Mouse (Mus musculus) lung, embryonic 14.5 days (tissue): ENCODE results near the gene Cadps2. TPM values are rescaled to one million over a fixed set of nuclear protein-coding genes. Genes with fewer than 3 reads are reported as not detected.

Experiments
- ATAC-seq: fragments of 200-750 bp; cut with Nextera tagmentation; 2 replicates; pipeline ENCODE4 v1.8.0; 2017; ENCODE audit warnings: mild to moderate bottlenecking, moderate TSS enrichment, moderate library complexity; ENCODE audit not compliant: insufficient read depth
- DNase-seq: peaks from one replicate; pipeline ENCODE4 v3.0.0-alpha.2; 2015
- H3K27ac ChIP-seq: fragments of 300-500 bp; sonication (generic); 2 replicates; pipeline ENCODE4 v1.5.1; 2014; ENCODE audit warnings: low read depth, mild to moderate bottlenecking, moderate library complexity
- H3K27me3 ChIP-seq: fragments of 300-500 bp; sonication (generic); 2 replicates; pipeline ENCODE4 v1.6.1; 2014; ENCODE audit warnings: low read length, control low read depth; ENCODE audit not compliant: insufficient read depth
- H3K36me3 ChIP-seq: fragments of 300-500 bp; sonication (generic); 2 replicates; pipeline ENCODE4 v1.6.1; 2014; ENCODE audit warnings: control low read depth; ENCODE audit not compliant: insufficient read depth
- H3K4me1 ChIP-seq: fragments of 300-500 bp; sonication (generic); 2 replicates; pipeline ENCODE4 v1.6.1; 2014; ENCODE audit warnings: antibody characterized with exemption, control low read depth; ENCODE audit not compliant: insufficient read depth
- H3K4me2 ChIP-seq: fragments of 300-500 bp; sonication (generic); 2 replicates; pipeline ENCODE4 v1.6.1; 2014; ENCODE audit warnings: mild to moderate bottlenecking
- H3K4me3 ChIP-seq: fragments of 300-500 bp; sonication (generic); 2 replicates; pipeline ENCODE4 v1.5.1; 2014; ENCODE audit warnings: low read depth, low read length
- H3K9ac ChIP-seq: fragments of 300-500 bp; sonication (generic); 2 replicates; pipeline ENCODE4 v1.6.1; 2014
- H3K9me3 ChIP-seq: fragments of 300-500 bp; sonication (generic); 2 replicates; pipeline ENCODE4 v1.6.1; 2016; ENCODE audit warnings: low read depth, low read length, control low read depth
- CTCF ChIP-seq: IDR thresholded peaks from 2 replicates; pipeline ENCODE4 v1.5.1; 2016; ENCODE audit warnings: antibody characterized with exemption, low read depth
- WGBS: fragments of 180-500 bp; shearing (Covaris S2); extraction: QIAGEN DNeasy Blood & Tissue Kit; methylation state at CpG from one replicate; pipeline ENCODE4 v1.1.7; 2014; 5-methylcytosine and 5-hydroxymethylcytosine counted together
- polyA plus RNA-seq: library from polyadenylated mRNA; unstranded; fragments of >200 nt; fragmentation: Nextera tagmentation; extraction: Ambion mirVana; gene quantifications from 2 replicates; pipeline ENCODE4 v1.2.1, GENCODE M21; 2014

The Cadps2 gene
- polyA plus RNA-seq, 1 experiment from 2014 or later, result 6.7 TPM

DNA sequence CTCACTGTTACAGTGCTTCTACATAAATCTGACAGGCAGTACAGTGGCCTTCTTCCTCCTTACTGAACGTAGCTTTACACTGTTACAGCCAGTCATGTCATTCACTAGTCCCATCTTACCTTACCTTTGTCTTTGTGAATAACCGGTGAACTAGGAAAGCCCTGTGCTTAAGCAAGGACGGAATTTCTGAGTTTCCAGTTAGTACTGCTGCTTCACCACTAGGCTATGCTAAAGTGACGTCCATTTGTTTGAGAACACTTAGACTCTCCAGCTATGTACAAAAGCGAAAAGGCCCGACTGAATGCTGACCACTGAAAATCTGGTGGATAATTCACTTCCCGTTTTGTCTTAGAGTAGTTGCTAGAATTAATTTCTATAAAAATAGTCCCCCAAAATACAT, 347.4 kb downstream of the Cadps2 start:
- Histone ChIP-seq H3K9me3 (no peaks in the 10 kb centered on the region), H3K27me3 (no peaks in the 10 kb centered on the region), H3K4me1 (no peaks in the 10 kb centered on the region), H3K4me2 (no peak overlapping the region), H3K9ac (no peak overlapping the region), H3K36me3 (no peaks in the 10 kb centered on the region), H3K27ac (no peak overlapping the region), H3K4me3 (no peak overlapping the region)
- peak; percentile 85 for ATAC-seq
- peak; percentile 86 for TF ChIP-seq CTCF
- 31% methylated on average over 7 of the region's 7 CpGs for WGBS
- DNase-seq, result peak; percentile 82

DNA sequence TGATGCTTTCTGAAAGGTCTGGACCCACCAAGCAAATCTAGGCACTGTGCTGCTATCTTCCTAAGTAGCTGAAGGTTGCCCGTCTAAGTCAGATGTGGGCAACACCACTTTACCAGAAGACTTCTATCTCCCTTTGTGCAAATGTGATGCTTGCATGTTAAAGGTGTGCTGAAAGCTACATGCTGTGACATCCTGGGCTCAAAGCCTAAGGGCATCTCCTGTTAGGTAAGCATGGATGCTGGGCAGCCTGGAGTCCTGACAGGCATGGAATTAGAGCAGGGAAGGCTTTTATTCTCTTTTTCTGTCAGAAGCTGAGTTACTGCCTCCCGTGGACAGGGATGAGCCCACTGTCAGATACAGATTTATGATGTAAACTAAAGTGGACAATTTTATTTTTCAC, 348.8 kb downstream of the Cadps2 start:
- DNase-seq (no peak), ATAC-seq (no peak)
- Histone ChIP-seq H3K27me3 (no peaks in the 10 kb centered on the region), H3K36me3 (no peaks in the 10 kb centered on the region), H3K4me1 (no peaks in the 10 kb centered on the region), H3K9me3 (no peaks in the 10 kb centered on the region), H3K27ac (no peak overlapping the region), H3K9ac (no peak overlapping the region), H3K4me2 (no peak overlapping the region), H3K4me3 (no peak overlapping the region)
- 68% methylated on average over 2 of the region's 2 CpGs for WGBS
- no peak for TF ChIP-seq CTCF

DNA sequence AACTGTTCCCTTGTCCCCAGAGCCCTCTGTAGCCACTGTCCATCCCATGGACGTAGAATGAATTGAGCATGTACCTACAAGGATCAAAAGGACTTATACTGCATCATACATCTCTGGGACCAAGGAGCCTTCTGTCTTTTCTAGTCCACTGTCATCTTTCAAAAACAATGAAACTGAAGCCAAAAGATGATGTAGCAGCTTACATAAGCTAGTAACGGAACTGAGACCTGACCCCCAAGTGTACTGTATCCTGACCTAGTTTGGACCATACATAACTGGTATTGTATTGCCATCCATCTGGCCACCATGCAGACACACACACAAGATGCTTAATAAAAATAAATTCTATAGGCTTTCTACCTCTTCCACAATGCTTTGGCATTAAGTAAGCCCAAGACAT, 350.2 kb downstream of the Cadps2 start:
- no peak for ATAC-seq
- Histone ChIP-seq H3K4me1 (no peaks in the 10 kb centered on the region), H3K27ac (no peak overlapping the region), H3K9ac (no peak overlapping the region), H3K9me3 (no peaks in the 10 kb centered on the region), H3K27me3 (no peaks in the 10 kb centered on the region), H3K36me3 (no peaks in the 10 kb centered on the region), H3K4me2 (no peak overlapping the region), H3K4me3 (no peak overlapping the region)
- DNase-seq, result no peak
- TF ChIP-seq CTCF, result no peak
- 68% methylated on average over 2 of the region's 2 CpGs for WGBS

DNA sequence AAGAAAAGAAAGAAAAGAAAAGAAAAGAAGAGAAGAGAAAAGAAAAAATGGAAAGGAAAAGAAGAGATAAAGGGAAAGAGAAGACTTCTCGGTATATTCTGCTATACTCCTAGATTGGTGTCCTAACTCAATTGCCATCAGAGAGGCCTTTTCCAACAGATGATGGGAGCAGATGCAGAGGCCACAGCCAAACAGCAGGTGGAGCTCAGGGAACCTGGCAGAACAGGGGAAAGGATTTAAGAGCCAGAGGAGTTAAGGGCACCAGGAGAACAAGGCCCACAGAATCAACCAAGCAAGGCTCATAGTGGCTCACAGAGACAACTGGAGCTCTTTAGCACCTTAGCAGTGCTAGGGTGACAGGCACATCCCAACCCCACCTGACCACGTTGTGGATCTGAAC, 366.5 kb downstream of the Cadps2 start:
- peak; percentile 56 for TF ChIP-seq CTCF
- Histone ChIP-seq H3K27me3 (no peaks in the 10 kb centered on the region), H3K9me3 (no peaks in the 10 kb centered on the region), H3K4me1 (no peaks in the 10 kb centered on the region), H3K36me3 (no peaks in the 10 kb centered on the region), H3K27ac (no peak overlapping the region), H3K9ac (no peak overlapping the region), H3K4me3 (no peak overlapping the region), H3K4me2 (no peak overlapping the region)
- ATAC-seq, result no peak
- peak; percentile 38 for DNase-seq
- WGBS, result 64% methylated on average over 2 of the region's 2 CpGs

DNA sequence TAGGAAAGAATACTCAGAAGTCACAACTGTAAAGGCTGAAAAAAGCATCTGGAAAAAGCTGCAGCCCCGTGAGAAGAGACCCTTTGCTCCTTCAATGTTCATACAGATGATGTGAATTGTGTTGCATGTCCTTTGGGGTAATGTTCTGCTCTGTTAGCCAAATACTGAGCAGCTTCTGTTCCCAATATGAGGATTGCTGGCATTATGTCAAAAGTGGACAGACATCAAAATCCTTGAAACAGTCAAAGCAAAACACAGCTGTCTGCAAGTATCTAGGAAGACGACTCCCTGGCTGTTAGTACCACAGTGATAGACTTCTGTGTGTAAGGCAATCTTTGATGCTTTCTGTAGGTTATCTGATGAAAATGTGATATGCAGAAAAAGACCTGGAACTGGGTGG, 367.4 kb downstream of the Cadps2 start:
- ATAC-seq, result no peak
- DNase-seq, result peak; percentile 21
- Histone ChIP-seq H3K9ac (no peak overlapping the region), H3K4me3 (no peak overlapping the region), H3K4me1 (no peaks in the 10 kb centered on the region), H3K27ac (no peak overlapping the region), H3K36me3 (no peaks in the 10 kb centered on the region), H3K4me2 (no peak overlapping the region), H3K27me3 (no peaks in the 10 kb centered on the region), H3K9me3 (no peaks in the 10 kb centered on the region)
- 34% methylated on average over 2 of the region's 2 CpGs for WGBS
- no peak for TF ChIP-seq CTCF

DNA sequence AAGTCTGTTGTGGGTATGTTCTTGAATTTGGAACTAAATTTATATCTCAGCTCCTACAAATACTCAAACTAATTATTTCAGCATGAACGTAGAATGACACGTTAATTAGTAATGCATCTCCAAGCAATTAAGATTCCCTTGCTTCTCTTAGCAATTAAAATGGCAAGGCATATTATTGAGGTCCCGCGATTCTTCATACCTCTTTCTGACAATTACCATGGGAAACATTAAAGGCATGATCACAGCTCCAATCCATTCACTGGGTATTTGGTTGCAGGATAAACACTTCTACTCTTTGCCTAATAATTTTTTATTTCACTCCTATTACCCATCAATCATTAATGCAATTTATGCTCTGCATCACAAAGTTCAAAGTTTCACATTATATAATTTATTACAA, 371.3 kb downstream of the Cadps2 start:
- ATAC-seq (no peak), DNase-seq (no peak)
- Histone ChIP-seq H3K9me3 (no peaks in the 10 kb centered on the region), H3K27ac (no peak overlapping the region), H3K4me3 (no peak overlapping the region), H3K27me3 (no peaks in the 10 kb centered on the region), H3K9ac (no peak overlapping the region), H3K4me1 (no peaks in the 10 kb centered on the region), H3K36me3 (no peaks in the 10 kb centered on the region), H3K4me2 (no peak overlapping the region)
- WGBS, result 86% methylated on average over 4 of the region's 4 CpGs
- TF ChIP-seq CTCF, result no peak

DNA sequence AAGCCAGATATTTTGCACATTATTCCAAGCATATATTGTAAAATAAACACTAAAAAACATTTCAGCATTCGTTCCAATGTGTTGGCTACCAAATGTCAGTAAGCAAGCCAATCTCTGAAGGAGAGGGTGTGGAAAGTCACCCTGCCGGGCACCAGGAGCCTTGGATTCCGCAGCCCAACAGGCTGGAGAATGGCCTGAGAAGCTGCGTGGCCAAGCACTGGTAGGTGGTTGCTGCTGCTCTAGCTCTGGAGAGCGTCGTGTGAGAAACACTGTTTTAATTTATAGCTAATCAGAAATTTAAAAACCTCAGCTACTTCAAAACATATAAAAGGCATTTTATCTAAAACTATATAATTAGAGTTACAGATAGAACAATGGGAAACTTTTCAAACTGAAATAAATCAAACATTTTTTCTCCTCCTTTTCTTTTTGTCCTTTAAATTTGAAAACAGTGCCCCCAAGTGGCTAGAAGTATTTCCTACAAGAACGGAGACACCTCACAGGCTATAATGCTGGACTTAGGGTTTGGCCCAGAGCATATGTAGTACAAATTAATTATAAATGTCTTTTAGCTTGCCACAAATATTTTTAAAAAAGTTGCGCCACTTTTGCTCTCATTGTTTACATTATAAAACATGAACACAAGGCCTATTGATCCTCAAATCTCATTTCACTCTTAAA, 376.5 kb downstream of the Cadps2 start:
- no peaks in the 10 kb centered on the region for H3K27me3 ChIP-seq
- no peaks in the 10 kb centered on the region for H3K36me3 ChIP-seq
- WGBS, result 23% methylated on average over 8 of the region's 8 CpGs
- peak; percentile 82 for DNase-seq
- peak; percentile 45 for TF ChIP-seq CTCF
- peak; percentile 63; the same call in 1 of the 2 replicates for ATAC-seq
- no peak overlapping the region for H3K9ac ChIP-seq
- peak overlapping the region; percentile 31; the same call in 1 of the 2 replicates for H3K4me2 ChIP-seq
- H3K4me3 ChIP-seq, result no peak overlapping the region
- no peaks in the 10 kb centered on the region for H3K4me1 ChIP-seq
- no peaks in the 10 kb centered on the region for H3K9me3 ChIP-seq
- no peak overlapping the region for H3K27ac ChIP-seq
